ENCODE assay signal across 9 mouse cellular contexts in the genomic region with DNA sequence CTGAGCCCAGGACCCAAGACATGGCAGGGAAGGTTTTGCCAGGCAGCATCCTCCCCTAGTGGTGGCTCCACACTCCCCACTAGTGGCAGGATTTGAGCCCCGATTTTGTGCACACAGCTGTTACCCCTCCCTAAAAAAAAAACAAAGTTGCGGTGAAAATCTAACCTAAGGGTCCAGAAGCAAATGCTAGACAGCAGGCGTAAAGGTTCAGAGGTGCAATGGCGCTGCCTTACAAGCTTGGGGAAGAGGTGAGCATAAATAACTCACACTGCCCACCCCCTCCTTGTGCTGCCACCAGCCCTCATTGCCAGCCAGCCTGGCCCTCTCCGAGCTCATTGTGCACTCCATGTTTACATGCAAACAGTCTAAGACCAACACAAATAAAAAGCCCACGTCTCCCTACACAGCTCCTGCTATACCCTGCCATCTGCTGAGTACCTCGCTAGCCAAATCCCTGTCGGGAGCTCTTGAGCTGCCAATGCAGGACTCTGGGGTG. TPM values are rescaled to one million over a fixed set of nuclear protein-coding genes. Genes with fewer than 3 reads are reported as not detected.
DNase-seq lines count a peak whose midpoint lies in the region; ATAC-seq lines count a peak whose summit lies in the region.
"Had no signal": no experiment of that assay in that cellular context is flagged by ENCODE, and none has a peak within 500 bp of the region (broad histone marks: within the 10 kb centered on the region; RNA-seq: fewer than 3 reads in every experiment).

No protein-coding gene starts in this region.

- peaks cover 11% of the 10 kb centered on the region for H3K27me3 ChIP-seq in forebrain, embryonic 11.5 days (ENCODE audit: control insufficient read depth, insufficient read depth, low read length)
- peaks cover 52% of the 10 kb centered on the region for H3K27me3 ChIP-seq in forebrain, embryonic 10.5 days (ENCODE audit: poor library complexity, severe bottlenecking)
- H3K27me3 ChIP-seq in hindbrain, embryonic 13.5 days: peaks cover 11% of the 10 kb centered on the region; the same call in 1 of the 2 replicates
- peaks cover 26% of the 10 kb centered on the region for H3K27me3 ChIP-seq in midbrain, embryonic 13.5 days

- H3K27ac ChIP-seq in forebrain, embryonic 11.5 days (ENCODE audit: low read depth, low read length): no peak overlapping the region
- no peak overlapping the region for H3K27ac ChIP-seq in forebrain, embryonic 10.5 days
- 0 out of 2 replicates have a peak overlapping the region, but pooled peaks have one; percentile 9 for H3K27ac ChIP-seq in hindbrain, embryonic 13.5 days
- H3K27ac ChIP-seq in midbrain, embryonic 13.5 days: no peak overlapping the region

- no peaks in the 10 kb centered on the region for H3K36me3 ChIP-seq in forebrain, embryonic 11.5 days (ENCODE audit: control insufficient read depth, insufficient read depth, low read length)
- no peaks in the 10 kb centered on the region for H3K36me3 ChIP-seq in forebrain, embryonic 10.5 days (replicated peaks)
- H3K36me3 ChIP-seq in hindbrain, embryonic 13.5 days: no peaks in the 10 kb centered on the region
- no peaks in the 10 kb centered on the region for H3K36me3 ChIP-seq in midbrain, embryonic 13.5 days

- H3K4me3 ChIP-seq in forebrain, embryonic 11.5 days (ENCODE audit: low read depth, low read length): no peak overlapping the region
- no peak overlapping the region for H3K4me3 ChIP-seq in forebrain, embryonic 10.5 days
- peak overlapping the region; percentile 84 for H3K4me3 ChIP-seq in hindbrain, embryonic 13.5 days
- peak overlapping the region; percentile 77 for H3K4me3 ChIP-seq in midbrain, embryonic 13.5 days (replicated peaks)

- H3K4me2 ChIP-seq in forebrain, embryonic 11.5 days (ENCODE audit: low read depth, low read length, severe bottlenecking): peak overlapping the region; percentile 15; the same call in 1 of the 2 replicates
- peak overlapping the region; percentile 94 for H3K4me2 ChIP-seq in hindbrain, embryonic 13.5 days
- peak overlapping the region; percentile 90 for H3K4me2 ChIP-seq in midbrain, embryonic 13.5 days (replicated peaks)

- peak; percentile 53 for DNase-seq in forebrain, embryonic 11.5 days (ENCODE audit: low spot score)
- no peak for DNase-seq in forebrain, embryonic 10.5 days (ENCODE audit: extremely low spot score, low spot score)
- peak; percentile 89 to 94 for DNase-seq in cerebellum, postnatal 10 days
- no peak for DNase-seq in yolk sac, embryonic 10.5 days (ENCODE audit: low spot score)

- ATAC-seq in forebrain, embryonic 11.5 days (replicated peaks; ENCODE audit: low FRiP score): no peak
- ATAC-seq in hindbrain, embryonic 13.5 days (ENCODE audit: low FRiP score): peak; percentile 37
- peak; percentile 55 for ATAC-seq in midbrain, embryonic 13.5 days
- no peak for ATAC-seq in erythroblast, adult 5-6 weeks (replicated peaks; ENCODE audit: low FRiP score, poor library complexity, severe bottlenecking)
- ATAC-seq in activated CD4-positive, CD25-positive, alpha-beta regulatory T cell, adult 4 months: no peak

- no peak overlapping the region for H3K9ac ChIP-seq in forebrain, embryonic 11.5 days (ENCODE audit: low read length)
- H3K9ac ChIP-seq in hindbrain, embryonic 13.5 days: peak overlapping the region; percentile 97
- peak overlapping the region; percentile 52; the same call in 1 of the 2 replicates for H3K9ac ChIP-seq in midbrain, embryonic 13.5 days (replicated peaks)

- 0 out of 2 replicates have a peak, but pooled peaks cover 3% of the 10 kb centered on the region for H3K4me1 ChIP-seq in forebrain, embryonic 11.5 days (replicated peaks; ENCODE audit: control insufficient read depth, insufficient read depth, low read length)
- H3K4me1 ChIP-seq in forebrain, embryonic 10.5 days: peaks cover 31% of the 10 kb centered on the region
- peaks cover 30% of the 10 kb centered on the region for H3K4me1 ChIP-seq in hindbrain, embryonic 13.5 days (replicated peaks)
- peaks cover 24% of the 10 kb centered on the region for H3K4me1 ChIP-seq in midbrain, embryonic 13.5 days (replicated peaks)

- WGBS in forebrain, embryonic 11.5 days: 20% methylated on average over 8 of the region's 8 CpGs
- WGBS in forebrain, embryonic 10.5 days: 28% methylated on average over 8 of the region's 8 CpGs
- 25% methylated on average over 8 of the region's 8 CpGs for WGBS in hindbrain, embryonic 13.5 days
- 16% methylated on average over 8 of the region's 8 CpGs for WGBS in midbrain, embryonic 13.5 days

- no peaks in the 10 kb centered on the region for H3K9me3 ChIP-seq in forebrain, embryonic 11.5 days (ENCODE audit: control insufficient read depth, low read length)
- no peaks in the 10 kb centered on the region for H3K9me3 ChIP-seq in forebrain, embryonic 10.5 days
- H3K9me3 ChIP-seq in hindbrain, embryonic 13.5 days: no peaks in the 10 kb centered on the region
- no peaks in the 10 kb centered on the region for H3K9me3 ChIP-seq in midbrain, embryonic 13.5 days

RNA-seq across cellular contexts. Expression of gene Astn2, which starts 3.2 kb away (rescaled TPM):
- 0.94 and 1.2 TPM in 2 replicates for polyA plus RNA-seq in forebrain, embryonic 11.5 days (2014; fragmentation: Nextera tagmentation; extraction: Ambion mirVana)
- 0.21 and 0.27 TPM in 2 replicates for polyA plus RNA-seq in forebrain, embryonic 10.5 days (2016; fragmentation: Nextera tagmentation; extraction: Ambion mirVana)
- 2.9 and 3.1 TPM in 2 replicates for polyA plus RNA-seq in hindbrain, embryonic 13.5 days (2015; fragmentation: Nextera tagmentation; extraction: Ambion mirVana)
- polyA plus RNA-seq in midbrain, embryonic 13.5 days (2015; fragmentation: Nextera tagmentation; extraction: Ambion mirVana): 2.2 and 3.0 TPM in 2 replicates
- not detected in 2 replicates for total RNA-seq in erythroblast, adult 5-6 weeks (2015; ENCODE audit: low replicate concordance)
- total RNA-seq in erythroblast, adult 5-6 weeks (2017; ENCODE audit: low replicate concordance): not detected in 2 replicates
- polyA plus RNA-seq in activated CD4-positive, CD25-positive, alpha-beta regulatory T cell, adult 4 months (2017; shearing (Covaris generic)): not detected
- total RNA-seq: neutrophil, adult 5-6 weeks had no signal

Comparison
In these comparisons a context has a peak if more than half of its experiments do, and no peak if none do; other contexts are left out.
1. DNase-seq: peak in forebrain, embryonic 11.5 days (single experiment) and cerebellum, postnatal 10 days (2 of 2); none in forebrain, embryonic 10.5 days (single experiment) and yolk sac, embryonic 10.5 days (single experiment).
2. ATAC-seq: peak in hindbrain, embryonic 13.5 days (single experiment) and midbrain, embryonic 13.5 days (single experiment); none in forebrain, embryonic 11.5 days (single experiment), erythroblast, adult 5-6 weeks (single experiment) and activated CD4-positive, CD25-positive, alpha-beta regulatory T cell, adult 4 months (single experiment).
3. H3K4me2 ChIP-seq: peak in every context shown above with its lines; median percentile 94 in hindbrain, embryonic 13.5 days; 90 in midbrain, embryonic 13.5 days; 15 in forebrain, embryonic 11.5 days.
4. H3K4me3 ChIP-seq: peak in hindbrain, embryonic 13.5 days (single experiment) and midbrain, embryonic 13.5 days (single experiment); none in forebrain, embryonic 11.5 days (single experiment) and forebrain, embryonic 10.5 days (single experiment).